Comparison of ENCODE assay signal across 7 mouse cellular contexts in the genomic region with DNA sequence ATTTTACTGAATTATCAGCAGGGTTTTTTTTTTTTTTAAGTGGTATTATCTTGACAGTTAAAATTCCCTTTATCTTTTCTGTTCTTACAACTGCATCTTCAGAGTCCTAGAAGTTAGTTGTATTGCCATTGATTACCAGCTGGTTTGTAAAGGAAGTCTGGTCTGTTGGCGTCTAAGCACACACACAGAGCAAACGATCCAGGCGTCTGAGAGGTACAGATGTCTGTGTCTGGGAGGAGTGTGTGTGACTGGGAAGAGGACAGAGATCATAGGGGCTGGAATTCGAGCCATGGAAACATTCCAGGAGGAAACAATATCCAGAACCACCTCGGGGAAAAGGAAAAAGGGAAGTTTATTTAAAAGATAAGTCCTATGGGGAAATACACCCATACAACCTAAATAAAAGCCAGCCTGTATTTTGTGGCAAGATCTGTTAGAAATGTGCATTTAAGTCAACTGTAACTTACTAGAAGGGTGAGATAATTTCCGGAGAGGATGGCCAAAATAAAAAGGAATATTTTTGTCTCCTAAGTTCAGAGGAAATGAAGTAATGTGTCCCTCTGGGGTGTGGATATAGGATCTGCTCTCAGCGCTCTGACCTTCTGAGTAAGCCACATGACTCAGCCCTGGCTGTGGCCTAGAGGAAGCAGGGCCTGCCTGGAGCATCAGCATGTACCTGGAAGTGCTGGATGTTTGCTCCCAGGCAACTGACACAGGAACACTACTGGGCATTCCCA.
DNase-seq lines count a peak whose midpoint lies in the region; ATAC-seq and TF ChIP-seq lines count a peak whose summit lies in the region.

No protein-coding gene starts in this region.

- peaks cover 5% of the 10 kb centered on the region; the same call in 1 of the 2 replicates for H3K4me1 ChIP-seq in embryonic facial prominence, embryonic 13.5 days
- H3K4me1 ChIP-seq in liver, postnatal 0 days (ENCODE audit: insufficient read depth), result peaks cover 22% of the 10 kb centered on the region

- TF ChIP-seq CTCF in liver, postnatal 0 days (IDR thresholded peaks at IDR 0.05; ENCODE audit: low read depth), result no peak

- no peak overlapping the region for H3K9ac ChIP-seq in embryonic facial prominence, embryonic 13.5 days
- peak overlapping the region; percentile 13; the same call in 1 of the 2 replicates for H3K9ac ChIP-seq in liver, postnatal 0 days (replicated peaks)

- intact Hi-C loops in heart, postnatal 36 days (cut with DNase I), result no loop called here

- TF ChIP-seq EP300 in liver, postnatal 0 days (IDR thresholded peaks at IDR 0.05; ENCODE audit: low read depth), result peak; percentile 77

- H3K4me2 ChIP-seq in embryonic facial prominence, embryonic 13.5 days, result no peak overlapping the region
- no peak overlapping the region for H3K4me2 ChIP-seq in liver, postnatal 0 days (ENCODE audit: low read depth, low read length)

- H3K36me3 ChIP-seq in embryonic facial prominence, embryonic 13.5 days, result peaks cover 15% of the 10 kb centered on the region
- no peaks in the 10 kb centered on the region for H3K36me3 ChIP-seq in liver, postnatal 0 days (replicated peaks; ENCODE audit: insufficient read depth, low read length)

- no peak overlapping the region for H3K4me3 ChIP-seq in embryonic facial prominence, embryonic 13.5 days
- no peak overlapping the region for H3K4me3 ChIP-seq in liver, postnatal 0 days (ENCODE audit: low read depth, low read length)

- peak overlapping the region; percentile 23; the same call in 1 of the 2 replicates for H3K27ac ChIP-seq in embryonic facial prominence, embryonic 13.5 days
- H3K27ac ChIP-seq in liver, postnatal 0 days (ENCODE audit: low read depth), result peak overlapping the region; percentile 77

- H3K27me3 ChIP-seq in embryonic facial prominence, embryonic 13.5 days, result no peaks in the 10 kb centered on the region
- H3K27me3 ChIP-seq in liver, postnatal 0 days (ENCODE audit: insufficient read depth, low read length), result no peaks in the 10 kb centered on the region

- ATAC-seq in embryonic facial prominence, embryonic 13.5 days (ENCODE audit: insufficient number of reproducible peaks, insufficient read depth, low FRiP score, low TSS enrichment, low read depth), result no peak
- peak; percentile 50 for ATAC-seq in liver, postnatal 0 days

- no peaks in the 10 kb centered on the region for H3K9me3 ChIP-seq in embryonic facial prominence, embryonic 13.5 days
- no peaks in the 10 kb centered on the region for H3K9me3 ChIP-seq in liver, postnatal 0 days (ENCODE audit: low read length)

- WGBS in embryonic facial prominence, embryonic 13.5 days, result 16% methylated on average over 7 of the region's 7 CpGs
- WGBS in liver, postnatal 0 days (ENCODE audit: insufficient replicate concordance), result 12% methylated on average over 7 of the region's 7 CpGs

- DNase-seq in adrenal gland, postnatal 25 days, result peak; percentile 28
- peak; percentile 48 to 60 for DNase-seq in heart, postnatal 36 days
- DNase-seq in liver, postnatal 0 days, result no peak
- DNase-seq in c-Kit-positive CD71-positive TER-119-positive erythroid progenitor cells, embryonic 14.5 days (ENCODE audit: low spot score), result no peak
- no peak for DNase-seq in cerebellum, postnatal 14 days
- DNase-seq in ovary, postnatal 14 days (ENCODE audit: low spot score), result no peak

Comparison
In these comparisons a context has a peak if more than half of its experiments do, and no peak if none do; other contexts are left out.
1. DNase-seq: peak in adrenal gland, postnatal 25 days (single experiment) and heart, postnatal 36 days (2 of 2); none in liver, postnatal 0 days (single experiment), c-Kit-positive CD71-positive TER-119-positive erythroid progenitor cells, embryonic 14.5 days (single experiment), cerebellum, postnatal 14 days (0 of 2) and ovary, postnatal 14 days (single experiment).